8 mouse cellular contexts compared by ENCODE assay signal in the genomic region with DNA sequence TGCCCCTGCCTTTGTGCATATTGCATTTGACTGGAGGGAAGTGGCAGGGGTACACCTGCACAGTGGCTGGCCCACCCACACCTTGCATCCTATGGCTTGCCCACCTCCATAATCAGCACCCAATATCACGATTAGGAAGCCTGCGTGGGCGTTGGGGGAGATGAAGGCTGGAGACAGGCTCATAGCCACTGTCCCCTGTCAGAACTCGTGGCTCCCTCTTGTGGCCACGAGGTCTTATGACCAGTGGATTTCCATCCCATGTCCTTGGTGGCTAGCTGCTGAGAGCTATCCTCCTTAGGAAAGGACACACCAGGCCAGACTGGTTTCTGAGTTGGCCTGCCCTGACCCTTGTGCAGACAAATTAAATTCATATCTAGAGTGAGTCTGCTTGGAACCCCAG.
A peak's percentile ranks its signal among the peaks of the same experiment; 100 is the strongest.
DNase-seq lines count a peak whose midpoint lies in the region; TF ChIP-seq lines count a peak whose summit lies in the region.

No protein-coding gene starts in this region.

- H3K4me3 ChIP-seq in ES-Bruce4 (ENCODE audit: low read depth, low read length), result no peak overlapping the region
- H3K4me3 ChIP-seq in forebrain, embryonic 10.5 days, result peak overlapping the region; percentile 5; the same call in 1 of the 2 replicates
- H3K4me3 ChIP-seq in lung, adult 2 months (replicated peaks; ENCODE audit: extremely low read depth, low read depth, low read length), result no peak overlapping the region

- intact Hi-C loops in heart, postnatal 14 days (cut with DNase I), result loop anchor here (2.0 kb wide), 1 partner anchor 36 kb away; no protein-coding TSS in a partner anchor

- peak; percentile 97 for TF ChIP-seq CTCF in ES-Bruce4 (IDR thresholded peaks at IDR 0.05; ENCODE audit: low read depth, low read length)
- peak; percentile 95 for TF ChIP-seq CTCF in brain, embryonic 14.5 days (IDR thresholded peaks at IDR 0.05; ENCODE audit: borderline replicate concordance, extremely low read depth, insufficient read depth, insufficient read length)
- TF ChIP-seq CTCF in lung, adult 2 months (IDR thresholded peaks at IDR 0.05; ENCODE audit: insufficient read depth, low read length), result peak; percentile 92

- H3K4me1 ChIP-seq in ES-Bruce4 (ENCODE audit: control insufficient read depth, insufficient read depth, low read length), result no peaks in the 10 kb centered on the region
- peaks cover 46% of the 10 kb centered on the region for H3K4me1 ChIP-seq in forebrain, embryonic 10.5 days
- no peaks in the 10 kb centered on the region for H3K4me1 ChIP-seq in lung, adult 2 months (ENCODE audit: control insufficient read depth, insufficient read depth, low read length)

- no peaks in the 10 kb centered on the region for H3K27me3 ChIP-seq in ES-Bruce4 (ENCODE audit: control insufficient read depth, insufficient read depth, low read length, poor library complexity, severe bottlenecking)
- H3K27me3 ChIP-seq in forebrain, embryonic 10.5 days (ENCODE audit: poor library complexity, severe bottlenecking), result no peaks in the 10 kb centered on the region

- 3% methylated on average over 5 of the region's 5 CpGs for WGBS in forebrain, embryonic 10.5 days
- 1% methylated on average over 5 of the region's 5 CpGs for WGBS in lung, adult 2 months

- H3K27ac ChIP-seq in ES-Bruce4 (ENCODE audit: insufficient read depth, low read length), result no peak overlapping the region
- peak overlapping the region; percentile 89 for H3K27ac ChIP-seq in forebrain, embryonic 10.5 days

- peak; percentile 92 for DNase-seq in brain, embryonic 14.5 days (ENCODE audit: low read depth)
- peak; percentile 73 for DNase-seq in forebrain, embryonic 10.5 days (ENCODE audit: extremely low spot score, low spot score)
- DNase-seq in heart, postnatal 14 days, result peak; percentile 74 to 77
- peak; percentile 71 to 77 for DNase-seq in kidney, postnatal 25 days
- DNase-seq in lung, adult 2 months, result peak; percentile 46
- peak; percentile 43 for DNase-seq in ovary, adult 18-20 months (ENCODE audit: low spot score)
- DNase-seq in thymus, postnatal 36 days, result peak; percentile 24 to 33

- H3K36me3 ChIP-seq in ES-Bruce4 (ENCODE audit: control insufficient read depth, insufficient read depth, low read length, poor library complexity, severe bottlenecking), result no peaks in the 10 kb centered on the region
- H3K36me3 ChIP-seq in forebrain, embryonic 10.5 days (replicated peaks), result no peaks in the 10 kb centered on the region

- no peak for TF ChIP-seq EP300 in ES-Bruce4 (IDR thresholded peaks at IDR 0.05; ENCODE audit: insufficient read depth, low read depth, low read length)

- no peak overlapping the region for H3K9ac ChIP-seq in ES-Bruce4 (ENCODE audit: low read depth, poor library complexity, severe bottlenecking)

- no peaks in the 10 kb centered on the region for H3K9me3 ChIP-seq in ES-Bruce4 (replicated peaks; ENCODE audit: control insufficient read depth, insufficient read depth, low read length, poor library complexity, severe bottlenecking)
- H3K9me3 ChIP-seq in forebrain, embryonic 10.5 days, result no peaks in the 10 kb centered on the region

- no peak for TF ChIP-seq POLR2A in ES-Bruce4 (IDR thresholded peaks at IDR 0.05; ENCODE audit: insufficient read depth, low read length)
- no peak for TF ChIP-seq POLR2A in brain, embryonic 14.5 days (IDR thresholded peaks at IDR 0.05; ENCODE audit: borderline replicate concordance, extremely low read depth, insufficient read depth, insufficient read length, poor library complexity, severe bottlenecking)
- no peak for TF ChIP-seq POLR2A in lung, adult 2 months (IDR thresholded peaks at IDR 0.05; ENCODE audit: borderline replicate concordance, extremely low read depth, low read depth, low read length)

Comparison
In these comparisons a context has a peak if more than half of its experiments do, and no peak if none do; other contexts are left out.
1. DNase-seq: peak in every context shown above with its lines; median percentile 92 in brain, embryonic 14.5 days; 76 in heart, postnatal 14 days; 74 in kidney, postnatal 25 days; 73 in forebrain, embryonic 10.5 days; 46 in lung, adult 2 months; 43 in ovary, adult 18-20 months; 28 in thymus, postnatal 36 days.